Mouse (Mus musculus): Measurements from ENCODE around the gene Olfr1242.

The Olfr1242 gene

DNA sequence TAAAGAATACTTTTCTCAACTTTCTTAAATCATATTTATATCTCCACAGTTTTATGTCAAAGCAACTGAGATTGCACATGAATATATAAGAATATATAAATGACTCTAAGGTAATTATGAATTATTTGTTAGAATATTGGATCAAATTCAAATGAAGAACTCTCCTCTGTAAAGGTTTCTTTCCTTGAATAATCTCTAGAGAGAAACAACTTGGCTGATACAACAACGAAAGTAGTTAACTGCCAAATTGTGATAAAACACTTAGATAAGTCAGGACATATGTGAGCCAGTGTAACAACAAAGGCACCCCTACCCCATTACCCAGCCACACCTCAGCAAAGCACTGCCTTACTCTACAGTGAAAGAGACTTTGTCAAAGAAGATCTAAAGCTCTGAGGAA, at the start of gene Olfr1242:
Gene Olfr1242 (minus strand): TSS at position 101 of the 400 bp plus-strand sequence.
- no peak for DNase-seq (ENCODE audit: low spot score in 2 of 2)

DNA sequence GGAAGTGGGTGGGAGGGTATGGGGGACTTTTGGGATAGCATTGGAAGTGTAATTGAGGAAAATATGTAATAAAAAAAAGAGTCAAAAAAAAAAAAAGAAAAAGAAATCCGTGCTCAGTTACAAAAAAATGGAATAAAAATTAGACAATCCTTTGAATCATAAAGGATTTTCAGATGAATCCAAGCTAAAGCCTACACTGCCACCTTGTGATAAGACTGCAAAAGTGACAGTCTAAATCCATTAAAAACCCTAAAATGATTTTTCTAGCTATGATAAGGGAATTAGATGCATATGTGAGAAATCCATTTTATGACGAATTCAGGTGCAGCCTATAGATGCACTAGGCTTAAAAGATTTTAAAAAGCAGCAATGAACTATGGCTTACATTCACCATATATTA, 46.4 kb upstream of the Olfr1242 start:
- no peak for DNase-seq (ENCODE audit: low spot score in 2 of 2)

DNA sequence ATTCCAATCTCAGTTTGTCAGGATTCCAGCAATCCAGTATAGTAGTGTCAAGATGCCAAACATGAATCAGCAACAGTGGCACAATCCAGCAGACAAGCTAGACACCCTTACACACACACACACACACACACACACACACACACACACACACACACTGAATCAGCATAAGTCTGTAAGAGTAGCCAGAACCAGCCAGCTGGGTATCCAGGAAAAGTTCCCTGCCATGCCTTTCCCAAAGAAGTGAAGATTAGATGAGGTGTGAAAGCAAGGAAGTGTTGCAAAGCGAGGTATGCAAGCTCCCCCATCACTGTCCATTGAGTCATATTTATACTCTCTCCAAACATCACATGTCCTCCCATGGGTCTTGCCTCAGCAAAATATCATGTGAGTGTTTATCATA, 41.8 kb upstream of the Olfr1242 start:
- DNase-seq (ENCODE audit: low spot score in 2 of 2) = no peak

DNA sequence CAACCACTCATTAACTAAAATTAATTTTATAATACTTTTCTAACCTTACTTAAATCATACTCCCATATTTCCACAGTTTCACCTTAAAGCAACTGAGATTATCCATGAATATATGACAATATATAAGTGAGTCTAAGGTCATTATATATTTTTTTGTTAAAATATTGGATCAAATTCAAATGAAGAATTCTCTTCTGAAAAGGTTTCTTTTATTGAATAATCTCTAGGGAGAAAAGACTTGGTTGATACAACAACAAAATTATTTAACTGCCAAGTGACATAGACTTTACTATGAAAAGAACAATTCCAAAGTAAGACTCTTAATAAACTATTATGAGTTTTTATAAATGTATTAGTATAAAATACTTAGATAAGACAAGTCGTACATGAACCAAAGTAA, 33.3 kb upstream of the Olfr1242 start, which contains the start of gene Olfr1243:
Gene Olfr1243 (minus strand): TSS at position 101 of the 400 bp plus-strand sequence.
- DNase-seq (ENCODE audit: low spot score in 2 of 2) = no peak

DNA sequence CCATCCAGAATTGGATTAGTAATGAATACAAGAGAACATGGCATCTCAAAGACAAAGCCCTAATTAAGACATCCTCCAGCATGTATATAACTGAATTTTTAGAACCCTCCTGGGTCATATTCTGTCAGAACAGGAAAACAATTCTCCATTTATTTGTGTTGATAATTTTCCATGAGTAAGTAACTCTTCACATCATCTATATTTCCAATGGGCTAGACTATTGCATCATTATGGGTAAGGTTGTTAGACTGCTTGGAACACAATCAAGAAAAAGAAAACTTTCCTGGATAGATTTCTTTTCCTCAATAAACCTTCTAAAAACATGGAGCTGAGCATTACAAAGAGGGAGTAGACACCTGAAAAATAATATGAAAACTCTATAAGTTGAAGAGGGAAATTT, 11.1 kb downstream of the Olfr1242 start, which contains the start of gene Olfr1241:
Gene Olfr1241 (minus strand): TSS at position 101 of the 400 bp plus-strand sequence.
- no peak for DNase-seq (ENCODE audit: low spot score in 2 of 2)

DNA sequence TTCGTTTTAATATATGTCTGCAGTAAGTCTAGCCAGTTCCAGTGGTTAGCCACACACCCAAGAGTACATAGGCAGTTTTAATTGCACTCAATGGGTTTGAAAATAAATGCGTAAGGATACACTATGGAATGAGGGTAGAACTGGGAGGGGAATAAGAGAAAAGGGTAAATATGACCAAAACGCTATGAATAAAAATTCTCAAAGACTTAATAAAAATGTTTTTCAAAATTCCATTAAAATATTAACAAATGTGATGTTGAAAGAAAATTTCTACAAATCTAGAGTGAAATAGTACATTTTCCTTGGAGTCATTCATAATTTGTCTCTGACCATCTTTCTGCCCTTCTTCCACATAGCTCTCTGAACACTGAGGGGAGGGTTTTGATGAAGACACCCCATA, 55.2 kb downstream of the Olfr1242 start, which contains the start of gene Olfr1240:
Gene Olfr1240 (minus strand): TSS at position 101 of the 400 bp plus-strand sequence.
- DNase-seq (ENCODE audit: low spot score in 2 of 2) = no peak

All from heart, adult 9 months (tissue).